Mouse (Mus musculus): ENCODE measurements around the gene Gm11437.

DNA sequence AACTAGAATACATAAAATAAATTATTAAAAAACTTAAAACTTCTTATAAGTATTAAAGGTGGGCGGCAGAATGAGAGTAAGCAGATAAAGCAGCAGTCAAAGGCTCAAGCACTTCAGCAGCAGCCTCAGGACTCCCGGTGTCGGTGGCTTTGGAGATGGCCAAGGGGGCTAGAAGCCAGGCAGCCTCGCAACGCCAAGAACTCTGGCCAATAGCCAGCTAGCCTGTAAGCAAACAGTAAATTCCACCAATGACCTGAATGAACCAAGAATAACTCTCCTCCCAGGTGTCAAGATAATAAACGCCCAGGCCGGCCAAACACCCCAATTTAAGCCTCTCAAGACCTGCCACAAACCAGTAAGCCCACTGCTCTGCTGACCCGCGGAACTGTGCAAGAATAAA lies 51.6 kb downstream of the Gm11437 start:
- TF ChIP-seq CTCF (IDR thresholded peaks at IDR 0.05; ENCODE audit: low read depth, low read length) (no peak), POLR2A (IDR thresholded peaks at IDR 0.05; ENCODE audit: extremely low read depth, insufficient read depth, low read length) (no peak)
